Mouse (Mus musculus): ENCODE measurements around the gene Zfp811. TPM values are rescaled to one million over a fixed set of nuclear protein-coding genes. Genes with fewer than 3 reads are reported as not detected.

Gene Zfp811
- polyA plus RNA-seq, 1 experiment from 2014 or later: 3.0 TPM

GRCm38 (mm10) chr17:32829540-32830417 is 20.0 kb upstream of the Zfp811 start, which contains the start of gene Zfp799:
Zfp799 (minus strand) TSS chr17:32830261.
- DNase-seq: peak; percentile 94
- H3K4me3 ChIP-seq (ENCODE audit: low read depth, low read length): peak within 1 kb of the TSS; percentile 81
- peaks cover 12% of the 10 kb centered on the region; the same call in 1 of the 2 replicates for H3K36me3 ChIP-seq (ENCODE audit: insufficient read depth)
- H3K9ac ChIP-seq: peak within 1 kb of the TSS; percentile 93
- peaks cover 6% of the 10 kb centered on the region for H3K4me1 ChIP-seq (ENCODE audit: insufficient read depth)
- no peak for TF ChIP-seq CTCF (IDR thresholded peaks at IDR 0.05; ENCODE audit: low read depth)
- peak; percentile 98 for ATAC-seq (ENCODE audit: insufficient read depth)
- H3K27me3 ChIP-seq (ENCODE audit: insufficient read depth, low read length): no peaks in the 10 kb centered on the region
- peak within 1 kb of the TSS; percentile 42; the same call in 1 of the 2 replicates for H3K27ac ChIP-seq (ENCODE audit: low read depth)
- WGBS: 1% methylated on average over 35 of the region's 35 CpGs
- no peaks in the 10 kb centered on the region for H3K9me3 ChIP-seq (ENCODE audit: low read depth, low read length)
- H3K4me2 ChIP-seq: peak within 1 kb of the TSS; percentile 85

GRCm38 (mm10) chr17:32816074-32816784 is 6.5 kb upstream of the Zfp811 start:
- ATAC-seq (ENCODE audit: insufficient read depth): no peak
- no peak overlapping the region for H3K4me3 ChIP-seq (ENCODE audit: low read depth, low read length)
- DNase-seq: no peak
- no peak overlapping the region for H3K4me2 ChIP-seq
- TF ChIP-seq CTCF (IDR thresholded peaks at IDR 0.05; ENCODE audit: low read depth): no peak
- H3K27ac ChIP-seq (ENCODE audit: low read depth): no peak overlapping the region
- no peaks in the 10 kb centered on the region for H3K27me3 ChIP-seq (ENCODE audit: insufficient read depth, low read length)
- no peaks in the 10 kb centered on the region for H3K9me3 ChIP-seq (ENCODE audit: low read depth, low read length)
- H3K4me1 ChIP-seq (ENCODE audit: insufficient read depth): no peaks in the 10 kb centered on the region
- H3K36me3 ChIP-seq (ENCODE audit: insufficient read depth): peaks cover 37% of the 10 kb centered on the region
- 83% methylated on average over 1 of the region's 1 CpGs for WGBS
- no peak overlapping the region for H3K9ac ChIP-seq

- Histone ChIP-seq H3K9me3 (ENCODE audit: low read depth, low read length) (no peaks in the 10 kb centered on the region), H3K27me3 (ENCODE audit: insufficient read depth, low read length) (no peaks in the 10 kb centered on the region), H3K4me2 (no peak overlapping the region), H3K36me3 (ENCODE audit: insufficient read depth) (peaks cover 19% of the 10 kb centered on the region), H3K4me3 (ENCODE audit: low read depth, low read length) (no peak overlapping the region), H3K4me1 (ENCODE audit: insufficient read depth) (no peaks in the 10 kb centered on the region), H3K27ac (ENCODE audit: low read depth) (no peak overlapping the region), H3K9ac (no peak overlapping the region)
- DNase-seq (no peak), ATAC-seq (ENCODE audit: insufficient read depth) (no peak)
- no peak for TF ChIP-seq CTCF (IDR thresholded peaks at IDR 0.05; ENCODE audit: low read depth)
- WGBS: 84% methylated on average over 7 of the region's 7 CpGs
These were observed 4.4 kb upstream of the Zfp811 start for GRCm38 (mm10) chr17:32814136-32814535.

- no peak overlapping the region for H3K4me3 ChIP-seq (ENCODE audit: low read depth, low read length)
- DNase-seq (no peak), ATAC-seq (ENCODE audit: insufficient read depth) (no peak)
- WGBS: 36% methylated on average over 1 of the region's 1 CpGs
- H3K27ac ChIP-seq (ENCODE audit: low read depth): no peak overlapping the region
- no peaks in the 10 kb centered on the region for H3K36me3 ChIP-seq (ENCODE audit: insufficient read depth)
- no peak for TF ChIP-seq CTCF (IDR thresholded peaks at IDR 0.05; ENCODE audit: low read depth)
- no peak overlapping the region for H3K4me2 ChIP-seq
- H3K4me1 ChIP-seq (ENCODE audit: insufficient read depth): no peaks in the 10 kb centered on the region
- no peak overlapping the region for H3K9ac ChIP-seq
- no peaks in the 10 kb centered on the region for H3K9me3 ChIP-seq (ENCODE audit: low read depth, low read length)
- no peaks in the 10 kb centered on the region for H3K27me3 ChIP-seq (ENCODE audit: insufficient read depth, low read length)
These were observed 917 bp upstream of the Zfp811 start for GRCm38 (mm10) chr17:32810648-32811047.

- Histone ChIP-seq H3K4me1 (ENCODE audit: insufficient read depth) (no peaks in the 10 kb centered on the region), H3K4me2 (peak overlapping the region; percentile 65), H3K27me3 (ENCODE audit: insufficient read depth, low read length) (no peaks in the 10 kb centered on the region), H3K27ac (ENCODE audit: low read depth) (no peak overlapping the region), H3K4me3 (ENCODE audit: low read depth, low read length) (peak overlapping the region; percentile 49), H3K36me3 (ENCODE audit: insufficient read depth) (no peaks in the 10 kb centered on the region), H3K9me3 (ENCODE audit: low read depth, low read length) (no peaks in the 10 kb centered on the region), H3K9ac (peak overlapping the region; percentile 56)
- WGBS: 8% methylated on average over 8 of the region's 8 CpGs
- DNase-seq (no peak), ATAC-seq (ENCODE audit: insufficient read depth) (no peak)
- no peak for TF ChIP-seq CTCF (IDR thresholded peaks at IDR 0.05; ENCODE audit: low read depth)
These were observed 810 bp downstream of the Zfp811 start for GRCm38 (mm10) chr17:32808921-32809320.

- Histone ChIP-seq H3K4me3 (ENCODE audit: low read depth, low read length) (peak overlapping the region; percentile 80; the same call in 1 of the 2 replicates), H3K36me3 (ENCODE audit: insufficient read depth) (peaks cover 20% of the 10 kb centered on the region), H3K9ac (no peak overlapping the region), H3K4me1 (ENCODE audit: insufficient read depth) (no peaks in the 10 kb centered on the region), H3K27ac (ENCODE audit: low read depth) (no peak overlapping the region), H3K4me2 (peak overlapping the region; percentile 64), H3K9me3 (ENCODE audit: low read depth, low read length) (no peaks in the 10 kb centered on the region), H3K27me3 (ENCODE audit: insufficient read depth, low read length) (no peaks in the 10 kb centered on the region)
- WGBS: 76% methylated on average over 8 of the region's 8 CpGs
- no peak for DNase-seq
- TF ChIP-seq CTCF (IDR thresholded peaks at IDR 0.05; ENCODE audit: low read depth): no peak
- ATAC-seq (ENCODE audit: insufficient read depth): no peak
These were observed 20.5 kb downstream of the Zfp811 start for GRCm38 (mm10) chr17:32789244-32789643.

GRCm38 (mm10) chr17:32788576-32788975 is 21.2 kb downstream of the Zfp811 start:
- 3% methylated on average over 9 of the region's 9 CpGs for WGBS
- Histone ChIP-seq H3K9me3 (ENCODE audit: low read depth, low read length) (no peaks in the 10 kb centered on the region), H3K36me3 (ENCODE audit: insufficient read depth) (peaks cover 26% of the 10 kb centered on the region), H3K4me1 (ENCODE audit: insufficient read depth) (no peaks in the 10 kb centered on the region), H3K4me3 (ENCODE audit: low read depth, low read length) (peak overlapping the region; percentile 80), H3K27me3 (ENCODE audit: insufficient read depth, low read length) (no peaks in the 10 kb centered on the region), H3K27ac (ENCODE audit: low read depth) (peak overlapping the region; percentile 26; the same call in 1 of the 2 replicates), H3K4me2 (peak overlapping the region; percentile 64), H3K9ac (peak overlapping the region; percentile 92)
- DNase-seq (no peak), ATAC-seq (ENCODE audit: insufficient read depth) (no peak)
- no peak for TF ChIP-seq CTCF (IDR thresholded peaks at IDR 0.05; ENCODE audit: low read depth)
